Mouse (Mus musculus) heart, adult 2 months (tissue): ENCODE measurements around the gene Fgl2. TPM values are rescaled to one million over a fixed set of nuclear protein-coding genes. Genes with fewer than 3 reads are reported as not detected.
A peak's percentile ranks its signal among the peaks of the same experiment; 100 is the strongest.
"Not testable (repeated sequence)": the region's sequence is repeated elsewhere in the genome, so short reads cannot be mapped to it uniquely, and the experiment has no call there.

ENCODE experiments used
- DNase-seq, 2 experiments: peaks; one replicate each; pipeline ENCODE4 v3.0.0; 2021
- H3K27ac ChIP-seq: fragments of 200-600 bp; 2 replicates; pipeline ENCODE4 v1.8.1; 2022
- H3K27me3 ChIP-seq: fragments of 200-500 bp; 2 replicates; pipeline ENCODE4 v1.6.1; 2012; ENCODE audit warnings: mild to moderate bottlenecking, low read length, inconsistent platforms, mixed read lengths; ENCODE audit not compliant: control insufficient read depth, insufficient read depth
- H3K36me3 ChIP-seq: fragments of 200-500 bp; 2 replicates; pipeline ENCODE4 v1.6.1; 2012; ENCODE audit warnings: low read length, inconsistent platforms; ENCODE audit not compliant: control insufficient read depth, insufficient read depth
- H3K4me1 ChIP-seq: fragments of 200-500 bp; 2 replicates; pipeline ENCODE4 v1.6.1; 2011; ENCODE audit warnings: low read length; ENCODE audit not compliant: control insufficient read depth, insufficient read depth
- H3K4me3 ChIP-seq: fragments of 200-600 bp; 2 replicates; pipeline ENCODE4 v1.8.1; 2022
- H3K79me2 ChIP-seq: fragments of 200-500 bp; replicated peaks from 2 replicates; pipeline ENCODE4 v1.6.1; 2012; ENCODE audit warnings: mild to moderate bottlenecking, inconsistent platforms, low read length, moderate library complexity, mixed read lengths; ENCODE audit not compliant: control insufficient read depth, insufficient read depth
- H3K9ac ChIP-seq: fragments of 200-500 bp; 2 replicates; pipeline ENCODE4 v1.6.1; 2012; ENCODE audit warnings: low read depth, mild to moderate bottlenecking, control low read depth, inconsistent platforms, low read length, mixed read lengths
- CTCF ChIP-seq: fragments of 200-600 bp; IDR thresholded peaks from 2 replicates; pipeline ENCODE4 v1.8.1; 2022; ENCODE audit warnings: antibody characterized with exemption, mild to moderate bottlenecking, moderate library complexity
- EP300 ChIP-seq: fragments of 200-500 bp; IDR thresholded peaks from 2 replicates; pipeline ENCODE4 v1.6.1; 2011; ENCODE audit warnings: low read depth, low read length, control low read depth; ENCODE audit not compliant: insufficient read depth
- POLR2A ChIP-seq: fragments of 200-500 bp; IDR thresholded peaks from 2 replicates; pipeline ENCODE4 v1.6.1; 2011; ENCODE audit warnings: mild to moderate bottlenecking, low read depth, low read length, control low read depth; ENCODE audit not compliant: insufficient read depth
- WGBS: fragments of 180-500 bp; shearing (Covaris S2); methylation state at CpG from one replicate; pipeline ENCODE4 v1.1.7; 2018; 5-methylcytosine and 5-hydroxymethylcytosine counted together
- intact Hi-C: fragments of 180-260 bp; cut with DNase I; formaldehyde crosslinking; loops from one replicate; pipeline ENCODE4 v1.15.1; 2025
- polyA plus RNA-seq: library from polyadenylated mRNA; depleted of rRNA; stranded (reverse); fragments of >200 nt; gene quantifications from 2 replicates; pipeline ENCODE4 v1.2.3, GENCODE M21; 2012
- total RNA-seq, 2 experiments: library from RNA; stranded (reverse); gene quantifications; 2 replicates each; pipeline ENCODE4 v1.2.3; 2021

Gene Fgl2
- total and polyA plus RNA-seq, 3 experiments, result 16.9 to 27.2 (median 26.3) TPM

- H3K9ac ChIP-seq, result no peak overlapping the region
- WGBS, result 71% methylated on average over 1 of the region's 1 CpGs
- no peaks in the 10 kb centered on the region for H3K79me2 ChIP-seq
- peaks cover 14% of the 10 kb centered on the region for H3K4me1 ChIP-seq
- DNase-seq, result no peak
- TF ChIP-seq EP300, result no peak
- no peak for TF ChIP-seq POLR2A
- TF ChIP-seq CTCF, result no peak
- no peak overlapping the region for H3K4me3 ChIP-seq
- H3K36me3 ChIP-seq, result peaks cover 12% of the 10 kb centered on the region
- intact Hi-C loops, result no loop called here
- no peaks in the 10 kb centered on the region for H3K27me3 ChIP-seq
- peak overlapping the region; percentile 89; the same call in 1 of the 2 replicates for H3K27ac ChIP-seq
Observed at GRCm38 (mm10) chr5:21332119-21332518, 40.3 kb upstream of the Fgl2 start.

GRCm38 (mm10) chr5:21342265-21342664 lies 30.2 kb upstream of the Fgl2 start:
- intact Hi-C loops, H3K27me3 ChIP-seq, H3K4me1 ChIP-seq, H3K27ac ChIP-seq, H3K79me2 ChIP-seq, H3K4me3 ChIP-seq, DNase-seq, H3K9ac ChIP-seq, H3K36me3 ChIP-seq: not testable (repeated sequence)

GRCm38 (mm10) chr5:21348366-21348765 lies 24.1 kb upstream of the Fgl2 start:
- no peaks in the 10 kb centered on the region for H3K27me3 ChIP-seq
- DNase-seq, result peak in 1 of 2 experiments; percentile 46
- H3K79me2 ChIP-seq, result no peaks in the 10 kb centered on the region
- TF ChIP-seq EP300 (no peak), CTCF (no peak), POLR2A (no peak)
- no peak overlapping the region for H3K4me3 ChIP-seq
- H3K36me3 ChIP-seq, result no peaks in the 10 kb centered on the region
- peak overlapping the region; percentile 19; the same call in 1 of the 2 replicates for H3K27ac ChIP-seq
- no peak overlapping the region for H3K9ac ChIP-seq
- 42% methylated on average over 7 of the region's 7 CpGs for WGBS
- peaks cover 3% of the 10 kb centered on the region for H3K4me1 ChIP-seq
- intact Hi-C loops, result no loop called here

- TF ChIP-seq POLR2A, result no peak
- Histone ChIP-seq H3K27me3 (no peaks in the 10 kb centered on the region), H3K9ac (no peak overlapping the region), H3K36me3 (no peaks in the 10 kb centered on the region), H3K4me3 (no peak overlapping the region), H3K79me2 (no peaks in the 10 kb centered on the region), H3K27ac (no peak overlapping the region), H3K4me1 (peaks cover 5% of the 10 kb centered on the region)
- intact Hi-C loops, result no loop called here
- no peak for DNase-seq
Observed at GRCm38 (mm10) chr5:21351678-21352077, 20.8 kb upstream of the Fgl2 start.

GRCm38 (mm10) chr5:21358648-21359047 lies 13.8 kb upstream of the Fgl2 start:
- peaks cover 2% of the 10 kb centered on the region for H3K4me1 ChIP-seq
- H3K27ac ChIP-seq, result no peak overlapping the region
- TF ChIP-seq EP300 (no peak), POLR2A (no peak), CTCF (no peak)
- H3K27me3 ChIP-seq, result no peaks in the 10 kb centered on the region
- DNase-seq, result no peak
- no peak overlapping the region for H3K4me3 ChIP-seq
- H3K79me2 ChIP-seq, result no peaks in the 10 kb centered on the region
- WGBS, result 86% methylated on average over 3 of the region's 3 CpGs
- H3K36me3 ChIP-seq, result no peaks in the 10 kb centered on the region
- intact Hi-C loops, result no loop called here
- H3K9ac ChIP-seq, result no peak overlapping the region

- Histone ChIP-seq H3K27ac (no peak overlapping the region), H3K36me3 (no peaks in the 10 kb centered on the region), H3K79me2 (no peaks in the 10 kb centered on the region), H3K27me3 (no peaks in the 10 kb centered on the region), H3K4me3 (no peak overlapping the region), H3K9ac (no peak overlapping the region), H3K4me1 (no peaks in the 10 kb centered on the region)
- no peak for DNase-seq
- intact Hi-C loops, result no loop called here
- 51% methylated on average over 3 of the region's 3 CpGs for WGBS
- TF ChIP-seq POLR2A (no peak), EP300 (no peak), CTCF (no peak)
Observed at GRCm38 (mm10) chr5:21363343-21363742, 9.1 kb upstream of the Fgl2 start.
